In the genomic region with DNA sequence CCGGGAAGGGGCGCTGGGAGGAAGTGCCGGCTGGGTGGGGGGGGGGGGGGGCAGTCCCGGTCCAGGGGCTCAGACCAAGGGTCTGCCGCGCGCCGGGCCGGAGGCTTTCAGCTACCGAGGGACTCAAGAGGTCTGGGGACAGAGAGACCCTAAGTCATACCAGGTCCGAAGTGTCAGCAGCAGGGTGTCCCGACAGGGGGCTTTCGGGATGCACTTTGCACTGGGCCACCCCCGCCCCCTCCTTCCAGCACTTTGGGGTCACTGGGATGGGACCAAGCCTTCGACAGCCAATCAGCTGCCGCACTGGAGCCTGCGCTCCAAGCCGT, we compare ENCODE assay signal across 8 mouse cellular contexts. TPM values are rescaled to one million over a fixed set of nuclear protein-coding genes. Genes with fewer than 3 reads are reported as not detected.
A peak's percentile ranks its signal among the peaks of the same experiment; 100 is the strongest.
DNase-seq lines count a peak whose midpoint lies in the region; ATAC-seq lines count a peak whose summit lies in the region.

A gene (minus strand): TSS at position 303 of the 326 bp plus-strand sequence.

- ATAC-seq in intestine, embryonic 14.5 days (replicated peaks; ENCODE audit: low FRiP score, low TSS enrichment, low read depth) = peak; percentile 95
- ATAC-seq in midbrain, embryonic 11.5 days (ENCODE audit: low FRiP score) = no peak; the same call in 1 of the 2 replicates
- no peak for ATAC-seq in CD4-positive, CD25-positive, alpha-beta regulatory T cell, adult 4 months

- H3K4me3 ChIP-seq in brown adipose tissue, adult 24 weeks (ENCODE audit: insufficient read depth, low read depth, low read length) = peak within 1 kb of the TSS; percentile 84
- H3K4me3 ChIP-seq in intestine, embryonic 14.5 days (ENCODE audit: low read depth, low read length) = peak within 1 kb of the TSS; percentile 79
- H3K4me3 ChIP-seq in midbrain, embryonic 11.5 days (ENCODE audit: low read depth, low read length) = peak within 1 kb of the TSS; percentile 80

- H3K9ac ChIP-seq in intestine, embryonic 14.5 days (ENCODE audit: low read length) = peak within 1 kb of the TSS; percentile 75
- peak within 1 kb of the TSS; percentile 84 for H3K9ac ChIP-seq in midbrain, embryonic 11.5 days (ENCODE audit: low read length)

- H3K36me3 ChIP-seq in intestine, embryonic 14.5 days (ENCODE audit: control insufficient read depth, insufficient read depth, low read length) = peaks cover 18% of the 10 kb centered on the region
- H3K36me3 ChIP-seq in midbrain, embryonic 11.5 days (ENCODE audit: control insufficient read depth, insufficient read depth, low read length) = no peaks in the 10 kb centered on the region

- WGBS in intestine, embryonic 14.5 days = 0% methylated on average over 18 of the region's 18 CpGs
- under 1% methylated on average over 17 of the region's 18 CpGs for WGBS in midbrain, embryonic 11.5 days

- H3K27me3 ChIP-seq in intestine, embryonic 14.5 days (replicated peaks; ENCODE audit: control insufficient read depth, insufficient read depth, low read length) = no peaks in the 10 kb centered on the region
- H3K27me3 ChIP-seq in midbrain, embryonic 11.5 days (ENCODE audit: control insufficient read depth, insufficient read depth, low read length) = no peaks in the 10 kb centered on the region

- H3K4me2 ChIP-seq in intestine, embryonic 14.5 days (ENCODE audit: low read length) = peak within 1 kb of the TSS; percentile 97
- peak within 1 kb of the TSS; percentile 88 for H3K4me2 ChIP-seq in midbrain, embryonic 11.5 days

- H3K9me3 ChIP-seq in intestine, embryonic 14.5 days (ENCODE audit: control insufficient read depth, low read length) = no peaks in the 10 kb centered on the region
- no peaks in the 10 kb centered on the region for H3K9me3 ChIP-seq in midbrain, embryonic 11.5 days (ENCODE audit: control insufficient read depth, low read length)

- H3K4me1 ChIP-seq in brown adipose tissue, adult 24 weeks (ENCODE audit: control insufficient read depth, insufficient read depth, insufficient read length, low read length) = no peaks in the 10 kb centered on the region
- peaks cover 10% of the 10 kb centered on the region for H3K4me1 ChIP-seq in intestine, embryonic 14.5 days (replicated peaks; ENCODE audit: control insufficient read depth, insufficient read depth, low read length)
- H3K4me1 ChIP-seq in midbrain, embryonic 11.5 days (ENCODE audit: control insufficient read depth, insufficient read depth, low read length) = peaks cover 11% of the 10 kb centered on the region; the same call in 1 of the 2 replicates

- DNase-seq in left cerebral cortex, adult 18-20 months (ENCODE audit: low spot score in 2 of 2) = no peak
- DNase-seq in left cerebral cortex, adult 9 months (ENCODE audit: low spot score in 2 of 2) = no peak
- no peak for DNase-seq in intestine, embryonic 14.5 days (ENCODE audit: low spot score)
- DNase-seq in midbrain, embryonic 11.5 days (ENCODE audit: low spot score, missing footprints) = no peak
- no peak for DNase-seq in cerebellum, adult 8-10 months
- DNase-seq in right cerebral cortex, postnatal 14 days = no peak

- peak within 1 kb of the TSS; percentile 50 for H3K27ac ChIP-seq in brown adipose tissue, adult 24 weeks (replicated peaks; ENCODE audit: low read depth, low read length)
- peak within 1 kb of the TSS; percentile 82 for H3K27ac ChIP-seq in intestine, embryonic 14.5 days (ENCODE audit: low read depth)
- peak within 1 kb of the TSS; percentile 89 for H3K27ac ChIP-seq in midbrain, embryonic 11.5 days (ENCODE audit: low read depth, low read length)

RNA-seq across cellular contexts. Expression of the gene that starts here (rescaled TPM):
- total RNA-seq in left cerebral cortex, adult 18-20 months (2021) = 10 to 100 TPM; 15.5 to 18.6 TPM
- 6.9 and 10.8 TPM in 2 replicates for polyA plus RNA-seq in brown adipose tissue, adult 24 weeks (2012; ENCODE audit: insufficient read depth, insufficient read length, missing spikeins)
- 14.6 and 15.2 TPM in 2 replicates for polyA plus RNA-seq in intestine, embryonic 14.5 days (2014; fragmentation: Nextera tagmentation; extraction: Ambion mirVana)
- polyA plus RNA-seq in midbrain, embryonic 11.5 days (2014; fragmentation: Nextera tagmentation; extraction: Ambion mirVana) = 15.8 and 17.0 TPM in 2 replicates
- 1 to 10 TPM; 6.8 to 9.3 TPM for polyA plus RNA-seq in CD4-positive, CD25-positive, alpha-beta regulatory T cell, adult 4 months (2017; shearing (Covaris generic))
